Mouse (Mus musculus) limb, embryonic 11.5 days (tissue): Measurements from ENCODE around the gene Hic1. TPM values are rescaled to one million over a fixed set of nuclear protein-coding genes. Genes with fewer than 3 reads are reported as not detected.

Source experiments
- ATAC-seq: fragments of 200-750 bp; cut with Nextera tagmentation; 2 replicates; pipeline ENCODE4 v1.8.0; 2017; ENCODE audit warnings: low read depth; ENCODE audit not compliant: insufficient number of reproducible peaks, low FRiP score, low TSS enrichment
- DNase-seq: peaks from one replicate; pipeline ENCODE4 v3.0.0-alpha.2; 2015; ENCODE audit warnings: low spot score
- H3K27ac ChIP-seq: fragments of 300-500 bp; sonication (generic); replicated peaks from 2 replicates; pipeline ENCODE4 v1.5.1; 2014; ENCODE audit warnings: low read depth, mild to moderate bottlenecking, low read length
- H3K27me3 ChIP-seq: fragments of 300-500 bp; sonication (generic); 2 replicates; pipeline ENCODE4 v1.6.1; 2014; ENCODE audit warnings: mild to moderate bottlenecking, low read length, mixed read lengths; ENCODE audit not compliant: control insufficient read depth, insufficient read depth
- H3K36me3 ChIP-seq: fragments of 300-500 bp; sonication (generic); 2 replicates; pipeline ENCODE4 v1.6.1; 2014; ENCODE audit warnings: mild to moderate bottlenecking, low read length, moderate library complexity, mixed read lengths; ENCODE audit not compliant: control insufficient read depth, insufficient read depth
- H3K4me1 ChIP-seq: fragments of 300-500 bp; sonication (generic); 2 replicates; pipeline ENCODE4 v1.6.1; 2014; ENCODE audit warnings: low read length, mixed read lengths; ENCODE audit not compliant: control insufficient read depth, insufficient read depth
- H3K4me2 ChIP-seq: fragments of 300-500 bp; sonication (generic); 2 replicates; pipeline ENCODE4 v1.6.1; 2014; ENCODE audit warnings: low read depth, mild to moderate bottlenecking, moderate library complexity; ENCODE audit not compliant: severe bottlenecking
- H3K4me3 ChIP-seq: fragments of 300-500 bp; sonication (generic); 2 replicates; pipeline ENCODE4 v1.5.1; 2014; ENCODE audit warnings: low read depth, low read length
- H3K9ac ChIP-seq: fragments of 300-500 bp; sonication (generic); 2 replicates; pipeline ENCODE4 v1.6.1; 2014; ENCODE audit warnings: mild to moderate bottlenecking, low read length
- H3K9me3 ChIP-seq: fragments of 300-500 bp; sonication (generic); 2 replicates; pipeline ENCODE4 v1.6.1; 2016; ENCODE audit warnings: low read length; ENCODE audit not compliant: control insufficient read depth
- WGBS: fragments of 180-500 bp; shearing (Covaris S2); extraction: QIAGEN DNeasy Blood & Tissue Kit; methylation state at CpG from one replicate; pipeline ENCODE4 v1.1.7; 2014; 5-methylcytosine and 5-hydroxymethylcytosine counted together
- polyA plus RNA-seq: library from polyadenylated mRNA; unstranded; fragments of >200 nt; fragmentation: Nextera tagmentation; extraction: Ambion mirVana; gene quantifications from 2 replicates; pipeline ENCODE4 v1.2.1, GENCODE M21; 2014

Gene Hic1
- polyA plus RNA-seq, 1 experiment from 2014 or later, result 4.5 TPM

DNA sequence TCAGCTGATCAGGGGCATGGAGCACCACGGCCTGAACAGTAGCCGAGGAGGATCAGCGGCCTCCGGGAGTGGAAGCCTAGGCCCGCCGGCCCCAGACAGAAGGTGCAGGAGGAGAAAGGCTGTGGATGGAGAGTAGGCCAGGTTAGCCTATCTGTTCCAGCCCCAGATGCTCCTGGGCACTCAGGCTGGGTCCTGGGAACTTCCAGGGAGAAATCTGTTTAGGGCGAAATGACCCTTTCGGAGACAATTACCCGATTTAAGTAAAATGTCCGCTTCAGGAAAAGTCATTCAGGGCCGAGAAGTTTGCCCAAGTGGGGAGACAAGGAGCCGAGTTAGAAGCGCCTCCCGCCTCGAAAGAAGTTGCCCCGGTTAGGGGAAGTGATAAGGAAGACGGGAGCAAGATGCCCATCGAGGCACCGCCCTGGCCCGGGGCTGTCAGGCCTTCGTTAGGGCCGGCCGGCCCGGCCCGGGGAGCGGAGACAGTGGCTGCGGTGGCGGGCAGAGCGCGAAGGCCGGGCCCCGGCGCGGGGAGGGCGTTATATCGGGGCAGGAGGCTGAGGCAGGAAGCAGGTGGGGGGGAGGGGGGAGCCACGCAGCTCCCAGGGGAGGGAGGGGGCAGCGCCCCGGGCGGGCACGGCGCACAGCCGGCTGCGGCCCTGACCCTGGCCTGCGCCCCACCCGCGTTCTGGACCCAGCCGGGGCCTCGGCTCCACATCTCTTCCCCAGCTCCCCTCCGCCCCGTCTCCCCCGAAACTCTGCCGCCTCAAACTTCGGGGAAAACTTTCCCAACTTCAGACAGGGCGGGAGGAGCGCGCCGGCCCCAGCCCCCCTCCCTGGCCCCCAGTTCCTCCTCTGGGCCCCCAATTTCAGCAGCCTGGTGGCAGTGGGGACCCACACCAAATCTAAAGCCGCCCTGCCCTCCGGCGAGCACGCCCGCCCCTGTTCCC lies 1.4 kb downstream of the Hic1 start:
- Histone ChIP-seq H3K27ac (peak overlapping the region; percentile 59; the same call in 1 of the 2 replicates), H3K9ac (peak overlapping the region; percentile 68), H3K36me3 (peaks cover 2% of the 10 kb centered on the region; the same call in 1 of the 2 replicates), H3K9me3 (no peaks in the 10 kb centered on the region), H3K27me3 (peaks cover 90% of the 10 kb centered on the region), H3K4me3 (peak overlapping the region; percentile 54), H3K4me2 (peak overlapping the region; percentile 92), H3K4me1 (peaks cover 38% of the 10 kb centered on the region)
- DNase-seq (peak; percentile 57), ATAC-seq (no peak)
- WGBS, result 4% methylated on average over 48 of the region's 63 CpGs

DNA sequence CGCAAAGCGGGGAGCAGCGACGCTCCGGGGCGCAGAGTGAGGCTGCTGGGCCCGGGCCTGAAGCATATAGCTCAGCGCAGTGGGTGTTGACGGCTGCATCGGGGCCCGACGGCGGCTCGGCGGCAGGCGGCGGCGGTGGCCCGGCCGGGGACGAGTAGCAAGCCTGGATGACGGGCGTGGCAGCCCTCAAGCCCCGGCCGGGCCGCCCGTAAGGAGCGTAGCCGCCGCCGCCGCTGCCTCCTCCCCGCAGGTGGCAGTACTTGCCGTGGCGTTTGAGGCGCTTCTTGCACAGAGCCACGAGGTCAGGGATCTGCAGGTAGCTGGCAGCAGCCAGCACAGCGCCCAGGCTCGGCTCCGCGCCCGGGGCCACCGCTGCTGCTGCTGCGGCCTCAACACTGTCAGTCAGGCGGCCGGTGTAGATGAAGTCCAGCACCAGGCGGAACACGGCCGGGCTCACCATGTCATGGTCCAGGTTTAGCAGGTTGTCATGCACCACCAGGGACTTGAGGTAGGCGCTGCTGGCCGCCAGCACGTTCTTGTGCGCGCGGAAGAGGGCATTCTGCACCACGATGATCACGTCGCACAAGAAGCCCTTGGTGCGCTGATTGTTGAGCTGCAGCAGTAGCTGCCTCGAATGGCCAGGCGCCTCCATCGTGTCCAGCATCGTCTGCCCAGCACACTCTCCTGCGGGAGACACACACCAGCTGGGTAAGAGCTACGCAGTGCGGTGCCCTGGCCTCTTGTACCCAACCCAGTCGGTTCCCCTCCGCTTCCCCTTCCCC lies 2.3 kb downstream of the Hic1 start:
- H3K9me3 ChIP-seq, result no peaks in the 10 kb centered on the region
- 2% methylated on average over 68 of the region's 68 CpGs for WGBS
- H3K36me3 ChIP-seq, result peaks cover 2% of the 10 kb centered on the region; the same call in 1 of the 2 replicates
- DNase-seq (peak; percentile 65), ATAC-seq (no peak)
- H3K4me2 ChIP-seq, result peak overlapping the region; percentile 92
- peak overlapping the region; percentile 54 for H3K4me3 ChIP-seq
- peak overlapping the region; percentile 57 for H3K9ac ChIP-seq
- peaks cover 81% of the 10 kb centered on the region for H3K27me3 ChIP-seq
- no peak overlapping the region for H3K27ac ChIP-seq
- H3K4me1 ChIP-seq, result peaks cover 31% of the 10 kb centered on the region; the same call in 1 of the 2 replicates

GRCm38 (mm10) chr11:75166193-75166842 lies 3.0 kb downstream of the Hic1 start:
- no peaks in the 10 kb centered on the region for H3K9me3 ChIP-seq
- peak overlapping the region; percentile 92 for H3K4me2 ChIP-seq
- ATAC-seq (no peak), DNase-seq (peak; percentile 64)
- no peak overlapping the region for H3K27ac ChIP-seq
- peaks cover 74% of the 10 kb centered on the region for H3K27me3 ChIP-seq
- peak overlapping the region; percentile 57 for H3K9ac ChIP-seq
- H3K4me3 ChIP-seq, result peak overlapping the region; percentile 54
- WGBS, result 4% methylated on average over 54 of the region's 55 CpGs
- peaks cover 27% of the 10 kb centered on the region; the same call in 1 of the 2 replicates for H3K4me1 ChIP-seq
- H3K36me3 ChIP-seq, result peaks cover 4% of the 10 kb centered on the region; the same call in 1 of the 2 replicates

GRCm38 (mm10) chr11:75165441-75166192 lies 3.7 kb downstream of the Hic1 start:
- peak overlapping the region; percentile 92 for H3K4me2 ChIP-seq

DNA sequence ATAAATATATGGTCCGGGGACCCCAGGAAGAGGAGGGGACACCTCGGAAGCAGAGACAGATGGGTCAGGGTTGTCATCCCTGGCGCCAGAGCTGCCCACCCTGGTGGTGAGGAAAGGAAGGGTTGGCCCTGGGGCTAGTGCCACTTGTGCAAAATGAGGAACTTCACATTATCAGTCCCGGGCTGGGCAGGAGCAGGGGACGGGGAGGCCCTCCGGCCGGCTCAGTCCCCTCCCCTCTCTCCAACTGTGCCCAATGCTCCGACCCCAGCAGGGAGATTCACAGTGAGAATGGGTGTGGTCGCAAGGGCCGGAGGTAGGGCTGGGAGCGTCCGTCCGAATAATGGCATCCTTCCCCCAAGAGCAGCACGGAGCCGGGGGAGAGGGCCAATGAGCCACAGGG lies 4.6 kb downstream of the Hic1 start:
- H3K9ac ChIP-seq, result no peak overlapping the region
- H3K4me3 ChIP-seq, result peak overlapping the region; percentile 54; the same call in 1 of the 2 replicates
- WGBS, result 15% methylated on average over 15 of the region's 15 CpGs
- peaks cover 58% of the 10 kb centered on the region for H3K27me3 ChIP-seq
- DNase-seq (no peak), ATAC-seq (no peak)
- H3K4me1 ChIP-seq, result peaks cover 20% of the 10 kb centered on the region; the same call in 1 of the 2 replicates
- H3K36me3 ChIP-seq, result peaks cover 5% of the 10 kb centered on the region; the same call in 1 of the 2 replicates
- no peaks in the 10 kb centered on the region for H3K9me3 ChIP-seq
- H3K4me2 ChIP-seq, result peak overlapping the region; percentile 92; the same call in 1 of the 2 replicates
- H3K27ac ChIP-seq, result no peak overlapping the region

More at GRCm38 (mm10) chr11:75165441-75166192, 3.7 kb downstream of the Hic1 start:
- Histone ChIP-seq H3K27me3 (peaks cover 67% of the 10 kb centered on the region), H3K4me3 (peak overlapping the region; percentile 54), H3K9ac (peak overlapping the region; percentile 57), H3K9me3 (no peaks in the 10 kb centered on the region), H3K27ac (no peak overlapping the region), H3K4me1 (peaks cover 27% of the 10 kb centered on the region; the same call in 1 of the 2 replicates), H3K36me3 (peaks cover 5% of the 10 kb centered on the region; the same call in 1 of the 2 replicates)
- 5% methylated on average over 54 of the region's 54 CpGs for WGBS
- DNase-seq, result peak; percentile 79
- ATAC-seq, result no peak

DNA sequence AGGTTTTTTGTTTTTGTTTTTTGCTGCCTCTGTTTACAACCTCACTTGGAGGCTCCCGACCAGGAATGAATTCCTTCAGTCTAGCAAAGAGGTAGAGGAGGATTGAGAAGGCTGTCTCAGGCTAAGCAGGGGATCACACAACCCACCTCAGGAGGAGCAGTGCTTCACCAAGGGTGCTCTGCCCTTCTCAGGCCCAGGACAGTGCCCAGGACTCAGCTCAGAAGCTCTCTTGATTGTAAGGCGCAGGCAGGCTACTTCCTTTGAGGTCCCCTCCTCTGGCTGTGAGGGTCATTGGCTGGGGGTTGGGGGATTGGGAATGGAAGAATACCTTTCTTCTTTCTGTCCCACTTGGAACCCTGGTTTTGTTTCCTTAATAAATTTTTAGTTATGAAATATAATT lies 5.3 kb downstream of the Hic1 start:
- Histone ChIP-seq H3K27me3 (peaks cover 51% of the 10 kb centered on the region), H3K4me3 (no peak overlapping the region), H3K4me2 (no peak overlapping the region), H3K9ac (no peak overlapping the region), H3K9me3 (no peaks in the 10 kb centered on the region), H3K27ac (no peak overlapping the region), H3K36me3 (peaks cover 5% of the 10 kb centered on the region; the same call in 1 of the 2 replicates), H3K4me1 (peaks cover 20% of the 10 kb centered on the region; the same call in 1 of the 2 replicates)
- DNase-seq (no peak), ATAC-seq (no peak)
- WGBS, result 68% methylated on average over 2 of the region's 2 CpGs

DNA sequence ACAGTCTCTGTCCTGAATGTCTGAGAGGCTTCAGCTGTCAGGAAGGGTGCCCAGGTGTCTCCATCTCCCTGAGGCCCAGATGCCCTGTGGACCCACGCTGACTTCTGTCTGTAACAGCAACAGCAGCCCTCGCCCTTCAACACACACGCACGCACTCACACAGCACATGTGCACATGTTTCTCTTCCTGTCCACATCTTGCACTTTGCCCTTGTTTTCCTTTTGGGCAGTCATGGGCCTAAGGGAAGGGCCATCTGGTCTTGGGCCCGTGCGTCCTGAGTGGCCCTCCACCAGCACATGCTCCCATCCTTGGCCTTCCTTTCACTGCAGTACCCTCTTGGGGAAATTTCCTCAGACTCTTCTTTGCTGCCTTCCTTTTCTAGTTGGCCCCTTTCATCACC lies 5.9 kb downstream of the Hic1 start:
- Histone ChIP-seq H3K9me3 (no peaks in the 10 kb centered on the region), H3K4me3 (no peak overlapping the region), H3K36me3 (peaks cover 5% of the 10 kb centered on the region; the same call in 1 of the 2 replicates), H3K4me2 (no peak overlapping the region), H3K27ac (no peak overlapping the region), H3K4me1 (peaks cover 16% of the 10 kb centered on the region; the same call in 1 of the 2 replicates), H3K9ac (no peak overlapping the region), H3K27me3 (peaks cover 45% of the 10 kb centered on the region)
- WGBS, result 77% methylated on average over 6 of the region's 6 CpGs
- ATAC-seq (no peak), DNase-seq (no peak)
